Mouse (Mus musculus): ENCODE data around the gene Taf6l.

Gene Taf6l

DNA sequence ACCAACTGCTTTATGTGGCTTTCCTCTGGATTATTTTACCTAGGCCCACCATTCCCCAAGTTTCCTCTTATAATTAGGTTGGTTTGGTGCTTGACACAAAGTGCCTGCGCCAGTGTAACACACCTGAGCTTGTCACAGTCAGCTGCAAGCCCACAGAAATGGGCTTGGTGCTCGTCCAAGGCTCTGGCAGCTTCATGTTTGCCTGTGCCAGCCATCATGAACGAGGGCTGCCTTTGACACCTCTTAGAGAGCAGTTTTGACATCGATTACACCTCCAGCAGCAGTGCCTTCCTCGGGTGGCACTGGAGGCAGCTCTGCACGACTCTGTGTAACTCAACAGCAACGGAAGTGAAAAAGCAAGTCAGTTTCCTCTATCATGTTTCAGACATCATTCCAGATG, 4.0 kb upstream of the Taf6l start:
- no peak for DNase-seq (ENCODE audit: low spot score)

- no peak for DNase-seq (ENCODE audit: low spot score)
These were observed 3.0 kb upstream of the Taf6l start for GRCm38 (mm10) chr19:8789171-8789570.

DNA sequence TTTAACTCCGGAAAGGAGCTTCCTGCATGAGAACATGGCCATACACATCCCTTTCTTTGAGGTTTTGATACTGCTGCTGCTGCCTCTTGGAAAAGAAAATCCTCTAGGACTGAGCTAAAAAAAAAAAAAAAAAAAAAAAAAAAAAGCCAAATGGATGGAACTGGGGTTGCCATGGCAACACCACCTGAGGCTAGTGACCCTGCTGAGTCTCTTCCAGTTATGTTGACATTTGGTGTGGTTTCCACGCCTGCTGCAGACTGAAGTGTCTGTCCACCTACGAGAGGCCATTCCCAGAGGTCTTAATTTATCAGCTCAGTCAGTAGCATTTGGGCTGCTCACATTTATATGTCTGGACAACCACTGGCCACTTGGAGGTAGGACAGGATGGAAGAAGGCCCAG, 2.3 kb upstream of the Taf6l start:
- no peak for DNase-seq (ENCODE audit: low spot score)

DNA sequence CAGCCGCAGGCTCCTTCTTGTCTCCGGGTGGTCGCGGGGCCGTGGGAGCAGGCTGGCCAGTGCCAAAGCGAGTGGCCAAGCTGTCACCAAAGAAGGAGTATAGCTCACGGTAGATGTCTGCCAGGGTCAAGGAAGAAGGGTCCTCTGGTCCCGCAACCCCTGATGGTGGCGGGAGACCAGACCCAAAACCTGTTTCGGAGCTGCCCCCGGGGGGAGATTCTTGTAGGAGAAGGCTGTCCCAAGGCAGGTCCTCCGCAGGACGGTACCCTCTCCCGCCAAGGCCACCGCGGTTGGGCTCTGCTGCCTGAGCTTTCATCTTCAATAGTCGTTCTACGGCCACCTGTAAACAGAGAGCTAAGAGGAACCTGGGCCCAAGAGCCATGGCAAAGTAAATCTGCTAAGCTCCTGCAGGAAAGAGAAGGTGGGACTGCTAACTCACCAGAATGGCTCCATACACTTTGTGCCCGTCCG, 11.2 kb downstream of the Taf6l start:
- DNase-seq (ENCODE audit: low spot score) = peak; percentile 19

- peak; percentile 88 for DNase-seq (ENCODE audit: low spot score)
These were observed 12.0 kb downstream of the Taf6l start, which contains the start of gene Tmem179b for GRCm38 (mm10) chr19:8774086-8774835. Gene Tmem179b (minus strand): TSS chr19:8774467.

- DNase-seq (ENCODE audit: low spot score) = no peak
These were observed 12.8 kb downstream of the Taf6l start for GRCm38 (mm10) chr19:8773409-8773808.

- no peak for DNase-seq (ENCODE audit: low spot score)
These were observed 13.2 kb downstream of the Taf6l start for GRCm38 (mm10) chr19:8772996-8773395.

GRCm38 (mm10) chr19:8770567-8771270, 15.5 kb downstream of the Taf6l start, which contains the start of gene Tmem223:
Gene Tmem223 (plus strand): TSS chr19:8770996.
- peak; percentile 49 for DNase-seq (ENCODE audit: low spot score)

DNA sequence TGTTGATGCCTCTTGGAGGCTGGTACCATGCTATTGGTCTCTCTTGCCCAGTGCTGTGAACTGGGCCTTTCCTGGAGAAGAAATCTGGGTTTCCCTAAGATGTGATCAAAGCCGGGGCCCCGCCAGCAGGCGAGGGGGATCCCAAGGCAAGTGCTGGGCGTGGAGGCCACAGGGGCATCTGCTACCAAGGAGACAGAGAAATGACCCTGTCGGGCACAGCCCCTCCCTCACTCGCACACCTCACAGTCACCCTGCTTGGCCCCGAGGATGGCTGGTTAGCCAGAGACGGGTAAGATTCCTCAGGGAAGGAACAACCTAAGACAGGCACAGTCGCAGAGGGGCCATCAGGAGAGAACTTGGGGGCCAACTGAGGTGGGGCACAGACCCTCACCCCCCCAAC, 20.7 kb downstream of the Taf6l start:
- no peak for DNase-seq (ENCODE audit: low spot score)

GRCm38 (mm10) chr19:8763276-8763675, 22.9 kb downstream of the Taf6l start:
- DNase-seq (ENCODE audit: low spot score) = no peak

DNA sequence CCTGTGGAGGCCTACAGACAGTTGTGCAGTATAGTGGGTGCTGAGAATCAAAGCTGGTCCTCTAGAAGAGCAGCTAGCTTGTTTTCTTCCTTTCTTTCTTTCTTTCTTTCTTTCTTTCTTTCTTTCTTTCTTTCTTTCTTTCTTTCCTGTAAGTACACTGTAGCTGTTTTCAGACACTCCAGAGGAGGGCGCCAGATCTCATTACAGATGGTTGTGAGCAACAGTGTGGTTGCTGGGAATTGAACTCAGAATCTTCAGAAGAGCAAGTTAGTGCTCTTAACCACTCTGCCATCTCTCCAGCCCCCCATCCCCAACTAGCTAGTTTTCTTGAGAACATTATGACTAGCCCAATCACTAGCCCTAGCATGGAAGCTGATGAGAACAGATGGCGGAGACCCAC, 25.5 kb downstream of the Taf6l start:
- no peak for DNase-seq (ENCODE audit: low spot score)

DNA sequence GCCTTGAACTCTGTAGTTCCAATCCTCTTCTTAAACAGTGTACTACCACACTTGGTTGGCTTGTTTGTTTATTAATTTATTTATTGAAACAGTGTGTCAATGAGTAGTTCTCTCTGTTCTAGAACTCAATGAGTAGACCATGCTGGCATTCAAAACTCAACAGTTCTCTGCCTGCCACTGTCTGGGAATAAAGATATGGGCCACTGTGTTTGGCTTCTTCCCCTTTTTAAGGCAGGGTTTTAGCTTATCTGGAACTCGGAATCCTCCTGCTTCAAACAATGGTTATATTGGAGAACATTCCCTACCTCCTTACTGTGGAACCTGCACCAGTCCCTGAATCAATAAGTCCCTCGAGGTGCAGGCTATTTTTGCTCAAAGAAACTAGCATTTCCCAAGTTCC, 27.3 kb downstream of the Taf6l start:
- DNase-seq (ENCODE audit: low spot score) = no peak

DNA sequence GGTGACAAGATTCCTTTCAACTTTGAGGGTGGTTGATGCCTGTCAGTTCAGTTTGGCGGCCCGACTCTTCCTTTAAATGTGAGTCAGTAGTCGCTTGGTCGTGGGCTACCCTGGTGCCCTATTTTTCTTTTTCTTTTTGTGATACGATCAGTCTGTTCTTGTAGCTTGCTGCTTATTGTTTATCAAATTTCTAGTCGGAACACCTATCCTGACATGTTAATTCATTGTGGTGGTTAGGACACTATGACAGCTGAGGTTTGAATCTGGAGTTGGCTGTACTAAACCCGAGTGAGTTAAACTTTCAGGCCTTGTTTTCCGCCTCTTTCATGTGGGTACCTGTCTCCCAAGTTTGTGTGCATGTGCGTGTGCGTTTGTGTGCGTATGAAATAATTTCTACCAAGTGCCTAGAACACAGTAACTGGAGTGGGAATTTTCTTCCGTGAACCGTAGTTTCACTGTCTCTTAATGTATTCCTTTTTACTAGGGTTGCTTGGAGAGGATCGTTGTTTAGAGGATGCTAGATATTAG, 28.7 kb downstream of the Taf6l start:
- no peak for DNase-seq (ENCODE audit: low spot score)

DNA sequence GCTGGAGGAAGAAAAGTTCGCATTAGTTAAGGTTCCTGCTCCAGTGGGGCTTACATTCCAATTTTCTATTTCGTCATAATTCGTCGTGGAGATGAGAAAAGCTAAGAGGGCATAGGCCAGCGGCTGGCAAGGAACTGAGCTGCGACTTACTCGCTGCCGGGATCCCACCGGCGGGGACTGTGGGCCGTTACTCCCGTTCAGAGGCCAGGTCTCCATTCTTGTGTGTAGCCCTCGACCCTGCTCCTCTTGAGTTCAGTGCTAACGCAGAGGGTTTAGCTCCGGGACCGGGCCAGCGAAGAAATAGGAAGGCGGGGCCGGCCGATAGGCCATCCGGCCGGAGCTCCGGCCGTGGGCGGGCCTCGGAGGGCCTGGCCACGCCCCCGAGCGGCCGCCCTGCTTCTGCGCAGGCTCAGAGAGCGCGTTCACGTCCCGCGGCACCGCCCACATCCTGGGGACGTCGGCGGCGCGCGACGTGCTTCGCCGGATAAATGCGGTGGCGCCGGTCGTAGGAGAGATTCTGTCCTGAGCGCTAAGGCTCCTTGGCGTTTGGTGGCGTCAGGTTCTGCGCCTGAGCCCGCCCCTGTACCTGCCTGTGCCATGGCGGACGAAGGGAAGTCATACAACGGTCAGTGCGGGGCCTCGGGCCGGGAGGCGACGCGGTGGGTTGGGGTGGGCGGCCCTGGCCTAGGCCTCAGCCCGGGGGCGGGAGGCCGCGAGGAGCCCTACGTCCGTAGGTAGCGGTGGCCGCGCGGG, 29.4 kb downstream of the Taf6l start, which contains the start of gene Nxf1:
Gene Nxf1 (plus strand): TSS at position 439 of the 753 bp plus-strand sequence.
- DNase-seq (ENCODE audit: low spot score) = peak; percentile 87

DNA sequence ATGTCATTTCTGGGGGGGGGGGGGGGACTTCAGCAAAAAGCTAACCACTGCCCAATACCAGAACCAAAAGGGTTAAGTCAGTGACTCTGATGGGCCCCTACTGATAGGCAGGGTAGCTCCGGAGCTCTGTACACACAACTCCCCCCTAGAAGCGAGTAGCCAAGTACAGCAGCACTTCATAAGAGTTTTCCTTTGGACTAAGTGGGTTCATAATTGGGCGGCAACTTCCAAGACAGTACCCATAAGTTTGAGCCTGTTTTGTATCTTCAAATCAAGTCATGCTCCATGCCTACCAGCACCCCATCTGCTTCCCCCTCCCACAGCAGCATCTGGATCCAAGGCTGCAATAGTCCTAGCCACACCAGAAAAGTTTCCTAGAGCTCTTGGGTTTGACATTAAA, 30.6 kb downstream of the Taf6l start:
- DNase-seq (ENCODE audit: low spot score) = no peak

- no peak for DNase-seq (ENCODE audit: low spot score)
These were observed 38.8 kb downstream of the Taf6l start for GRCm38 (mm10) chr19:8747368-8747767.

DNA sequence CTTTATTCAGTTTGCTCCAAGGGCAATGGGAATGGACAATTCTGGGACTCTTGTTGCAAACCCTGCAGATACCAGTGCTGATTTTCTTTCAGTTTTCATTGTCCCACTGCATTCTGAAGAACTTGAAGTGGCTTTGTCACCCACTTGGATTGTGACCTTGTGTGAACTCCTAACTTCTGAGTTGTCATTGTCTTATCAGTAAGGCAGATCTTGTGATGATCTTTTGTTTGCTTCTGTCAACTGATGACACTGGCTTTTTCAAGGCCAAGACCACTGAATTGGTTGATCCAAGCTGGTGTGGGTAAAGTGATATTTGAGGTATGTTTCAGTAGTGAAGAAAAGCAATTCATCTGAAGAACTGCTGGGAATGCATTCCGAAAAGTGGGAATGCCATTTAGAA, 40.8 kb downstream of the Taf6l start:
- DNase-seq (ENCODE audit: low spot score) = no peak

GRCm38 (mm10) chr19:8742176-8742575, 44.0 kb downstream of the Taf6l start:
- no peak for DNase-seq (ENCODE audit: low spot score)

DNA sequence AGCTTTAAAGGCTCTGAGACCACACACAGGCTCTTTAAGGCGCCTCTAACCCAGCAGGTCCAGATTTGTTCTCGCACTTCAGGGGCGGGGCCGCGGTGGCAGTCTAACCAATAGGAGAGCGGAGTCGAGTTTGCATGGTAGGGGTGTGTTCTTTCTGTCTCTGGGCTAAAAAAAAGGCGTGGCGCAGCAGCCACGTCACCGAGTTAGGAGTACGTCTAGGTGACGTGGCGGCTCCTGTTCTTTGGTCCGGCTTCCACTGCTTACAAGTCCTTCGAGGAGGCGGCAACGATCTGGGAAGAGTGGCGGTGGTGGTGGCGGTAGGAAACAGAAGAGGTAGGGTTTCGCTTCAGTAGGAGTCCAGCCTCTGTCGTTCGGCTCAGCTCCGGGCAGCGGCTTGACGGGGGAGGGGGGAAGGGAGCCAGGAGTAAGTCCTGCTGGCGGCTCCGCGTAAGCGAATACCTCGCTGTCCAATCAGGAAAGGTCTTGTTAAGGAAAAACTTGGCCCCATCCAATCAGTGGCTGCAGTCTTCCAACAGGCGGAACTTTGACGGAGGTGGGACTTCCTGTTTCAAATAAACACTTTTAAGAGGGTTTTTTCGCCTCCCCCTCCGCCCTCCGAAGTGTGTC, 44.9 kb downstream of the Taf6l start, which contains the start of gene Stx5a:
Gene Stx5a (plus strand): TSS at position 171 of the 627 bp plus-strand sequence.
- peak; percentile 95 for DNase-seq (ENCODE audit: low spot score)

- DNase-seq (ENCODE audit: low spot score) = no peak
These were observed 45.6 kb downstream of the Taf6l start, which contains the start of gene 1700092M07Rik for GRCm38 (mm10) chr19:8740603-8741002. Gene 1700092M07Rik (plus strand): TSS chr19:8740718.

- no peak for DNase-seq (ENCODE audit: low spot score)
These were observed 46.6 kb downstream of the Taf6l start for GRCm38 (mm10) chr19:8739646-8740045.

GRCm38 (mm10) chr19:8738911-8739310, 47.3 kb downstream of the Taf6l start:
- DNase-seq (ENCODE audit: low spot score) = no peak

Measured in ovary, adult 18-20 months (tissue).